Mouse (Mus musculus) liver, embryonic 14.5 days (tissue): Measurements from ENCODE around the gene Adra2b.

ENCODE experiments used
- CTCF ChIP-seq: IDR thresholded peaks from 2 replicates; pipeline ENCODE4 v1.5.1; 2016; ENCODE audit warnings: antibody characterized with exemption, low read depth, control low read depth
- EP300 ChIP-seq: IDR thresholded peaks from 2 replicates; pipeline ENCODE4 v1.6.1; 2016; ENCODE audit warnings: antibody characterized with exemption, low read depth

DNA sequence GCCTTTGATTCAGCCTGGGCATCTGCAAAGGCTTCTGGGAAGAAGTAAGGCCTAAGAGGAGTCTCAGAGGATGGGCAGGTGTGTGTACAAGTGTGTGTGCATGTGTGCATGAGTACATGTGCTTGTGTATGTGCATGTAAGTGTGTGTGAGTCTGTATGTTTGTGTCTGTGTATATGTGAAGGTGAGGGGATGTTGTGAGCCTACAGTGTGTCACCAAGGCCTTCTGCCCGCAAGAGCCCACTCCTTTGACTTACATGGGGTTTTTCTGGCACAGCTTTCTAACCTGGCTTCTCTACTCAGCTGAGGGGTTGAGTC is 47.9 kb upstream of the Adra2b start:
- TF ChIP-seq CTCF (no peak), EP300 (no peak)
